Mouse (Mus musculus): Measurements from ENCODE around the gene Cnp. TPM values are rescaled to one million over a fixed set of nuclear protein-coding genes. Genes with fewer than 3 reads are reported as not detected.
"Not testable (repeated sequence)": the region's sequence is repeated elsewhere in the genome, so short reads cannot be mapped to it uniquely, and the experiment has no call there.

The Cnp gene
- polyA plus RNA-seq, 1 experiment from 2014 or later, result 29.2 TPM

- H3K9ac ChIP-seq, result no peak overlapping the region
Observed at GRCm38 (mm10) chr11:100577852-100578599, 3.3 kb downstream of the Cnp start.

GRCm38 (mm10) chr11:100579116-100579799, 4.6 kb downstream of the Cnp start:
- no peak for ATAC-seq (ENCODE audit: low FRiP score)

More at GRCm38 (mm10) chr11:100577852-100578599, 3.3 kb downstream of the Cnp start:
- no peak for ATAC-seq (ENCODE audit: low FRiP score)
- H3K36me3 ChIP-seq, result peaks cover 45% of the 10 kb centered on the region
- H3K9me3 ChIP-seq (replicated peaks), result no peaks in the 10 kb centered on the region
- H3K4me1 ChIP-seq, result peaks cover 20% of the 10 kb centered on the region
- no peak overlapping the region for H3K4me2 ChIP-seq (replicated peaks)
- H3K27me3 ChIP-seq, result no peaks in the 10 kb centered on the region
- no peak overlapping the region for H3K4me3 ChIP-seq
- H3K27ac ChIP-seq, result no peak overlapping the region
- WGBS, result 80% methylated on average over 8 of the region's 8 CpGs

GRCm38 (mm10) chr11:100580275-100580674, 5.6 kb downstream of the Cnp start:
- Histone ChIP-seq H3K4me1 (peaks cover 12% of the 10 kb centered on the region), H3K27me3 (no peaks in the 10 kb centered on the region), H3K4me2 (replicated peaks) (no peak overlapping the region), H3K9me3 (replicated peaks) (no peaks in the 10 kb centered on the region), H3K27ac (no peak overlapping the region), H3K9ac (no peak overlapping the region), H3K4me3 (no peak overlapping the region), H3K36me3 (peaks cover 68% of the 10 kb centered on the region)
- ATAC-seq (ENCODE audit: low FRiP score), result no peak
- WGBS, result 83% methylated on average over 13 of the region's 13 CpGs

More at GRCm38 (mm10) chr11:100579116-100579799, 4.6 kb downstream of the Cnp start:
- Histone ChIP-seq H3K27me3 (no peaks in the 10 kb centered on the region), H3K4me3 (no peak overlapping the region), H3K9ac (no peak overlapping the region), H3K27ac (no peak overlapping the region), H3K4me2 (replicated peaks) (no peak overlapping the region), H3K9me3 (replicated peaks) (no peaks in the 10 kb centered on the region), H3K4me1 (peaks cover 20% of the 10 kb centered on the region), H3K36me3 (peaks cover 58% of the 10 kb centered on the region)
- 94% methylated on average over 9 of the region's 9 CpGs for WGBS

DNA sequence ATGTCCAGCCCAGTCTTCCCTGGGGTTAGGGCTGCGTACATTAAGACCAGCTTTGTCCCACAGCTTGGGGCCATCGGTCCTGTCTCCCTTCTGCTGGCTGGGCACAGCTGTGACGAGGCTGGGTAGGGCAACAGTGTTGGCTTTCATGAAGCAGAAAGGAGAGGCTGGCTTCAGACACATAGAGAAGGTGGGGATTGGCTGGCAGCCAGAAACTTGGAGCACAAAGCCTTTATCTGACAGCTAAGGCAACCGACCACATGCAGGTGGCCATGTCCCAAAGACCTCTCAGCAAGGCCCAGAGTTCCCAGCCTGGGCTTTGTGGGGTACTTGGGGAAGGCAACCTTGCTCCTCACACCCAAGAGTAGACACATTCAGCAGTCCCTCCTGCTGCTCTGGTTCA, 7.1 kb downstream of the Cnp start:
- WGBS, result 79% methylated on average over 4 of the region's 4 CpGs
- no peak overlapping the region for H3K4me2 ChIP-seq (replicated peaks)
- H3K4me3 ChIP-seq, result no peak overlapping the region
- peak overlapping the region; percentile 45 for H3K27ac ChIP-seq
- H3K4me1 ChIP-seq, result 0 out of 2 replicates have a peak, but pooled peaks cover 5% of the 10 kb centered on the region
- ATAC-seq (ENCODE audit: low FRiP score), result no peak
- H3K27me3 ChIP-seq, result no peaks in the 10 kb centered on the region
- H3K9ac ChIP-seq, result no peak overlapping the region
- H3K9me3 ChIP-seq (replicated peaks), result no peaks in the 10 kb centered on the region
- H3K36me3 ChIP-seq, result peaks cover 83% of the 10 kb centered on the region

- not testable (repeated sequence) for H3K4me2 ChIP-seq (replicated peaks); H3K9me3 ChIP-seq (replicated peaks); ATAC-seq (ENCODE audit: low FRiP score); H3K27me3 ChIP-seq; H3K4me1 ChIP-seq; H3K9ac ChIP-seq; H3K27ac ChIP-seq; H3K4me3 ChIP-seq
- peaks cover 89% of the 10 kb centered on the region for H3K36me3 ChIP-seq
- 100% methylated on average over 1 of the region's 1 CpGs for WGBS
Observed at GRCm38 (mm10) chr11:100582413-100582812, 7.7 kb downstream of the Cnp start.

DNA sequence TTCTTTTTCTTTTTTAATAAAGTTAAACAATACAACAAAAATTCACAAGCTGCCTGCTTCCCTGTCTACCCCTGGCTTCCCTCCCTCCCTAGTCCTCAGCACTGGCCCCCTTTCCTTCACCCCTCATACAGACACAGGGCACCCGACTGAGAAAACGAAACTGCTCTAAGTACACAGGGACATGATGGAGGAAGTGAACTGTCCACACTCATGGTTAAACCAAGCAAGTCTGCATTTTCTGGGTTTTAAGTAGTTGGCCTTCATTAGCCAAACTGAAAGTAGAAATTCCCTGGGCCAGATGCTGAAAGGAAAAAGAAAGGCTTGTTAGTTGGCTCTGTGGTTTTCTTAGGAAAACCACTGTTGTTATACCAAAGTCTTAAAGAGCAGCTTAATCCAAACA, 8.1 kb downstream of the Cnp start:
- Histone ChIP-seq H3K4me3 (no peak overlapping the region), H3K27me3 (no peaks in the 10 kb centered on the region), H3K4me1 (0 out of 2 replicates have a peak, but pooled peaks cover 2% of the 10 kb centered on the region), H3K9me3 (replicated peaks) (no peaks in the 10 kb centered on the region), H3K9ac (no peak overlapping the region), H3K27ac (no peak overlapping the region), H3K4me2 (replicated peaks) (no peak overlapping the region), H3K36me3 (peaks cover 93% of the 10 kb centered on the region)
- no peak for ATAC-seq (ENCODE audit: low FRiP score)
- WGBS, result 95% methylated on average over 2 of the region's 2 CpGs

- Histone ChIP-seq H3K27ac (no peak overlapping the region), H3K9ac (no peak overlapping the region), H3K4me2 (replicated peaks) (no peak overlapping the region), H3K9me3 (replicated peaks) (no peaks in the 10 kb centered on the region), H3K36me3 (peaks cover 98% of the 10 kb centered on the region), H3K4me1 (no peaks in the 10 kb centered on the region), H3K27me3 (no peaks in the 10 kb centered on the region), H3K4me3 (no peak overlapping the region)
- ATAC-seq (ENCODE audit: low FRiP score), result no peak
- 89% methylated on average over 7 of the region's 7 CpGs for WGBS
Observed at GRCm38 (mm10) chr11:100584561-100584961, 9.9 kb downstream of the Cnp start.

GRCm38 (mm10) chr11:100585148-100585547, 10.4 kb downstream of the Cnp start:
- Histone ChIP-seq H3K27ac (no peak overlapping the region), H3K27me3 (no peaks in the 10 kb centered on the region), H3K9me3 (replicated peaks) (no peaks in the 10 kb centered on the region), H3K9ac (no peak overlapping the region), H3K36me3 (peaks cover 100% of the 10 kb centered on the region), H3K4me2 (replicated peaks) (no peak overlapping the region), H3K4me3 (no peak overlapping the region), H3K4me1 (no peaks in the 10 kb centered on the region)
- WGBS, result 96% methylated on average over 3 of the region's 3 CpGs
- no peak for ATAC-seq (ENCODE audit: low FRiP score)

- 96% methylated on average over 2 of the region's 2 CpGs for WGBS
- Histone ChIP-seq H3K4me1 (no peaks in the 10 kb centered on the region), H3K4me3 (no peak overlapping the region), H3K9ac (no peak overlapping the region), H3K9me3 (replicated peaks) (no peaks in the 10 kb centered on the region), H3K27ac (no peak overlapping the region), H3K36me3 (peaks cover 97% of the 10 kb centered on the region), H3K27me3 (no peaks in the 10 kb centered on the region), H3K4me2 (replicated peaks) (no peak overlapping the region)
- ATAC-seq (ENCODE audit: low FRiP score), result no peak
Observed at GRCm38 (mm10) chr11:100588462-100588861, 13.8 kb downstream of the Cnp start.

DNA sequence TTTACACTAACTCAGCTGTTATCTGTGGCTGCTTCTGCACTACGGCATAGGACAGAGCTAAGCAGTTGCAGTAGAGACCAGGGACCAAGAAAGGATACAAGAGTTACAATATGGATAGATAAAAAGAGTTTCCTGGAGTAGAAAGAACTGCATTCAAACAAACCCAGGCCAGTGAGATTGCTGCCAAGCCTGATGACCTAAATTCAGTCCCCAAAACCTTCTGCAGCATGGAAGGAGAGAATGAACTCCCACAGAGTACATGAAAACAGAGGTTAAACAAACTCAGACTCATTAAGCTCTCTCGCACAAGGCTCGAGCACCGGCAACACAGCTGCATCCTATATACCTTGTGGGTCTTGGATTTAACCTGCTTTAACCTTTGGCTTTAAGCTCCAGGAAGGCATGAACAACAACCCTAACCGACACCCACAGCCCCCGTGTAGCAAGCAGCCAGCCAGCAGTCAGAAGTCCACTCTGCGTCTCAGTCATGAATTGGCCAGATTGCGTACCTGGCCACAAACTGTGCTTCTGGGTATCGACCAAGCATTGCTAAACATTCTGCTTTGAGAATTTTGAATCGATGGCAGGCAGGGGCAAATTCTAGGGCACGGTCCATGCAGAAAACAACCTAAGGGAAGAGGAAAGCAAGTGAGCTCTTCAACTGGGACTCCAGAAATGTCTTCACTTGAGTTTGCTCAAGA, 17.8 kb downstream of the Cnp start:
- Histone ChIP-seq H3K9me3 (replicated peaks) (no peaks in the 10 kb centered on the region), H3K4me1 (no peaks in the 10 kb centered on the region), H3K27me3 (no peaks in the 10 kb centered on the region), H3K9ac (no peak overlapping the region), H3K4me2 (replicated peaks) (no peak overlapping the region), H3K27ac (no peak overlapping the region), H3K36me3 (peaks cover 92% of the 10 kb centered on the region), H3K4me3 (no peak overlapping the region)
- no peak for ATAC-seq (ENCODE audit: low FRiP score)
- WGBS, result 90% methylated on average over 11 of the region's 11 CpGs

- H3K4me1 ChIP-seq, result no peaks in the 10 kb centered on the region
- no peak for ATAC-seq (ENCODE audit: low FRiP score)
- peaks cover 92% of the 10 kb centered on the region for H3K36me3 ChIP-seq
- H3K9ac ChIP-seq, result no peak overlapping the region
- no peaks in the 10 kb centered on the region for H3K27me3 ChIP-seq
- 93% methylated on average over 7 of the region's 7 CpGs for WGBS
- H3K9me3 ChIP-seq (replicated peaks), result no peaks in the 10 kb centered on the region
- H3K27ac ChIP-seq, result no peak overlapping the region
- H3K4me2 ChIP-seq (replicated peaks), result no peak overlapping the region
- H3K4me3 ChIP-seq, result no peak overlapping the region
Observed at GRCm38 (mm10) chr11:100594608-100595007, 19.9 kb downstream of the Cnp start.

DNA sequence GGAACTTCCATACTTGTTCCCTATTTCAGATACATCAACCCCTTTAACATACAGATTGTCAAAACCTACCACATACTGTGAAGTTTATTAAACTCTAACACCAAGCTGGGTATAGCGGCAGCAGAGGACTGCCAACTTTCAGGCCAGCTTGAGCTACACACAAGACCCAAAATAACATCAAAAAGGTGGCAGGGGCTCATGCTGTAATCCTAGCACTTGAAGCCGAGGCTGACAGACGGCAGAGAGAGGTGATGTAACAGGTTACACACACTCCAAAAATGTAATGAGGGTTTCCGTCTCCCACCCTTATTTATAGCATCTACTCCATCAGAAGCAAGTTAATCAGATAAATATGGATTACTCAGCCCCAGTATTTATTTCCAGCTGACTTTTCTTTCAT, 20.8 kb downstream of the Cnp start:
- WGBS, result 90% methylated on average over 4 of the region's 4 CpGs

More for the DNA sequence above, 20.8 kb downstream of the Cnp start:
- no peak overlapping the region for H3K4me3 ChIP-seq
- H3K9me3 ChIP-seq (replicated peaks), result no peaks in the 10 kb centered on the region
- peaks cover 92% of the 10 kb centered on the region for H3K36me3 ChIP-seq
- no peak for ATAC-seq (ENCODE audit: low FRiP score)
- H3K4me1 ChIP-seq, result no peaks in the 10 kb centered on the region
- H3K27me3 ChIP-seq, result no peaks in the 10 kb centered on the region
- H3K4me2 ChIP-seq (replicated peaks), result no peak overlapping the region
- no peak overlapping the region for H3K27ac ChIP-seq
- no peak overlapping the region for H3K9ac ChIP-seq
